7 mouse cellular contexts compared by ENCODE assay signal in genomic region chr5:113139064-113139726, GRCm38 (mm10). TPM values are rescaled to one million over a fixed set of nuclear protein-coding genes. Genes with fewer than 3 reads are reported as not detected.
DNase-seq lines count a peak whose midpoint lies in the region; ATAC-seq and TF ChIP-seq lines count a peak whose summit lies in the region.

No protein-coding gene starts in this region.

- H3K27me3 ChIP-seq in lung, embryonic 14.5 days (ENCODE audit: insufficient read depth, low read length): peaks cover 10% of the 10 kb centered on the region
- H3K27me3 ChIP-seq in forebrain, embryonic 13.5 days: peaks cover 11% of the 10 kb centered on the region
- peaks cover 48% of the 10 kb centered on the region for H3K27me3 ChIP-seq in limb, embryonic 12.5 days

- ATAC-seq in lung, embryonic 14.5 days (ENCODE audit: insufficient read depth): peak; percentile 32
- 0 out of 2 replicates have a peak, but pooled peaks have one; percentile 20 for ATAC-seq in forebrain, embryonic 13.5 days
- ATAC-seq in limb, embryonic 12.5 days (ENCODE audit: insufficient number of reproducible peaks, insufficient read depth, low FRiP score, low TSS enrichment, low read depth): no peak

- no peak for TF ChIP-seq CTCF in lung, embryonic 14.5 days (IDR thresholded peaks at IDR 0.05; ENCODE audit: low read depth)
- no peak for TF ChIP-seq CTCF in olfactory bulb, adult 2 months (IDR thresholded peaks at IDR 0.05; ENCODE audit: insufficient read depth, low read depth, low read length)

- peaks cover 18% of the 10 kb centered on the region; the same call in 1 of the 2 replicates for H3K4me1 ChIP-seq in lung, embryonic 14.5 days (ENCODE audit: insufficient read depth)
- peaks cover 53% of the 10 kb centered on the region for H3K4me1 ChIP-seq in forebrain, embryonic 13.5 days
- H3K4me1 ChIP-seq in limb, embryonic 12.5 days (replicated peaks): peaks cover 36% of the 10 kb centered on the region
- peaks cover 65% of the 10 kb centered on the region for H3K4me1 ChIP-seq in olfactory bulb, adult 2 months (ENCODE audit: control insufficient read depth, insufficient read depth, low read length)

- H3K36me3 ChIP-seq in lung, embryonic 14.5 days (ENCODE audit: insufficient read depth): no peaks in the 10 kb centered on the region
- H3K36me3 ChIP-seq in forebrain, embryonic 13.5 days (ENCODE audit: poor library complexity, severe bottlenecking): no peaks in the 10 kb centered on the region
- no peaks in the 10 kb centered on the region for H3K36me3 ChIP-seq in limb, embryonic 12.5 days

- WGBS in lung, embryonic 14.5 days: 47% methylated on average over 7 of the region's 7 CpGs
- 69% methylated on average over 7 of the region's 7 CpGs for WGBS in forebrain, embryonic 13.5 days
- 64% methylated on average over 7 of the region's 7 CpGs for WGBS in limb, embryonic 12.5 days
- WGBS in olfactory bulb, adult 2 months: 58% methylated on average over 7 of the region's 7 CpGs

- peak overlapping the region; percentile 94 for H3K4me2 ChIP-seq in lung, embryonic 14.5 days
- peak overlapping the region; percentile 77 for H3K4me2 ChIP-seq in forebrain, embryonic 13.5 days
- H3K4me2 ChIP-seq in limb, embryonic 12.5 days: peak overlapping the region; percentile 88

- H3K9me3 ChIP-seq in lung, embryonic 14.5 days (ENCODE audit: low read depth, low read length): 0 out of 2 replicates have a peak, but pooled peaks cover 3% of the 10 kb centered on the region
- no peaks in the 10 kb centered on the region; the same call in 1 of the 2 replicates for H3K9me3 ChIP-seq in forebrain, embryonic 13.5 days (replicated peaks)
- H3K9me3 ChIP-seq in limb, embryonic 12.5 days: peaks cover 5% of the 10 kb centered on the region; the same call in 1 of the 2 replicates

- DNase-seq in lung, embryonic 14.5 days: no peak
- no peak for DNase-seq in lung, adult 18-20 months
- no peak for DNase-seq in frontal cortex, postnatal 36 days (ENCODE audit: low spot score in 2 of 2)
- DNase-seq in retina, embryonic 14.5 days (ENCODE audit: low spot score): no peak

- peak overlapping the region; percentile 64; the same call in 1 of the 2 replicates for H3K9ac ChIP-seq in lung, embryonic 14.5 days
- peak overlapping the region; percentile 63 for H3K9ac ChIP-seq in forebrain, embryonic 13.5 days
- H3K9ac ChIP-seq in limb, embryonic 12.5 days (replicated peaks): peak overlapping the region; percentile 52

- H3K4me3 ChIP-seq in lung, embryonic 14.5 days (ENCODE audit: low read depth, low read length): peak overlapping the region; percentile 47
- H3K4me3 ChIP-seq in forebrain, embryonic 13.5 days: peak overlapping the region; percentile 41
- H3K4me3 ChIP-seq in limb, embryonic 12.5 days (replicated peaks): peak overlapping the region; percentile 46
- peak overlapping the region; percentile 68 for H3K4me3 ChIP-seq in olfactory bulb, adult 2 months (ENCODE audit: insufficient read depth, low read depth, low read length)

- no peak for TF ChIP-seq POLR2A in olfactory bulb, adult 2 months (IDR thresholded peaks at IDR 0.05; ENCODE audit: insufficient read depth, low read depth, low read length)

- peak overlapping the region; percentile 95 for H3K27ac ChIP-seq in lung, embryonic 14.5 days (ENCODE audit: low read depth)
- H3K27ac ChIP-seq in forebrain, embryonic 13.5 days: 0 out of 2 replicates have a peak overlapping the region, but pooled peaks have one; percentile 6
- H3K27ac ChIP-seq in limb, embryonic 12.5 days: no peak overlapping the region
- H3K27ac ChIP-seq in olfactory bulb, adult 2 months (ENCODE audit: insufficient read depth, low read depth, low read length): peak overlapping the region; percentile 96

RNA-seq across cellular contexts. Expression of gene Crybb3, which starts 57.8 kb away (rescaled TPM):
- 0.46 and 1.1 TPM in 2 replicates for polyA plus RNA-seq in lung, embryonic 14.5 days (2014; fragmentation: Nextera tagmentation; extraction: Ambion mirVana)
- 0.57 and 0.65 TPM in 2 replicates for polyA plus RNA-seq in forebrain, embryonic 13.5 days (2015; fragmentation: Nextera tagmentation; extraction: Ambion mirVana)
- polyA plus RNA-seq in limb, embryonic 12.5 days (2016; fragmentation: Nextera tagmentation; extraction: Ambion mirVana): 1.4 TPM in 2 replicates
- not detected in 2 replicates for polyA plus RNA-seq in olfactory bulb, adult 2 months (2012; ENCODE audit: insufficient read depth, insufficient read length, low replicate concordance, missing spikeins)
